Mouse (Mus musculus) midbrain, embryonic 10.5 days (tissue): ENCODE results near the gene Dcbld2. TPM values are rescaled to one million over a fixed set of nuclear protein-coding genes. Genes with fewer than 3 reads are reported as not detected.

ENCODE experiments used
- DNase-seq: peaks from one replicate; pipeline ENCODE4 v3.0.0-alpha.2; 2017; ENCODE audit warnings: low spot score
- H3K27ac ChIP-seq: fragments of 300-500 bp; sonication (generic); replicated peaks from 2 replicates; pipeline ENCODE4 v1.5.1; 2016; ENCODE audit warnings: mild to moderate bottlenecking
- H3K27me3 ChIP-seq: fragments of 300-500 bp; sonication (generic); 2 replicates; pipeline ENCODE4 v1.6.1; 2016; ENCODE audit warnings: low read depth, mild to moderate bottlenecking; ENCODE audit not compliant: poor library complexity, severe bottlenecking
- H3K36me3 ChIP-seq: fragments of 300-500 bp; sonication (generic); 2 replicates; pipeline ENCODE4 v1.6.1; 2016; ENCODE audit warnings: mild to moderate bottlenecking, moderate library complexity
- H3K4me1 ChIP-seq: fragments of 300-500 bp; sonication (generic); 2 replicates; pipeline ENCODE4 v1.6.1; 2016
- H3K4me3 ChIP-seq: fragments of 300-500 bp; sonication (generic); 2 replicates; pipeline ENCODE4 v1.5.1; 2016; ENCODE audit warnings: mild to moderate bottlenecking, moderate library complexity
- H3K9me3 ChIP-seq: fragments of 300-500 bp; sonication (generic); replicated peaks from 2 replicates; pipeline ENCODE4 v1.6.1; 2016; ENCODE audit warnings: mild to moderate bottlenecking
- WGBS: fragments of 180-500 bp; shearing (Covaris S2); methylation state at CpG from one replicate; pipeline ENCODE4 v1.1.7; 2016; 5-methylcytosine and 5-hydroxymethylcytosine counted together
- polyA plus RNA-seq: library from polyadenylated mRNA; unstranded; fragments of >200 nt; fragmentation: Nextera tagmentation; extraction: Ambion mirVana; gene quantifications from 2 replicates; pipeline ENCODE4 v1.2.1, GENCODE M21; 2016

Gene Dcbld2
- polyA plus RNA-seq, 1 experiment from 2014 or later: 7.5 TPM

GRCm38 (mm10) chr16:58502566-58502965 lies 94.3 kb downstream of the Dcbld2 start:
- H3K36me3 ChIP-seq: no peaks in the 10 kb centered on the region
- H3K4me3 ChIP-seq: no peak overlapping the region
- no peak for DNase-seq
- 83% methylated on average over 6 of the region's 6 CpGs for WGBS
- no peaks in the 10 kb centered on the region for H3K27me3 ChIP-seq
- H3K9me3 ChIP-seq: no peaks in the 10 kb centered on the region
- H3K4me1 ChIP-seq: peaks cover 46% of the 10 kb centered on the region
- H3K27ac ChIP-seq: peak overlapping the region; percentile 59

- Histone ChIP-seq H3K27me3 (no peaks in the 10 kb centered on the region), H3K36me3 (no peaks in the 10 kb centered on the region), H3K27ac (no peak overlapping the region), H3K9me3 (no peaks in the 10 kb centered on the region), H3K4me3 (no peak overlapping the region), H3K4me1 (peaks cover 30% of the 10 kb centered on the region)
- no peak for DNase-seq
These were observed 96.7 kb downstream of the Dcbld2 start for GRCm38 (mm10) chr16:58504945-58505344.

GRCm38 (mm10) chr16:58512181-58512761 lies 104.0 kb downstream of the Dcbld2 start:
- no peak for DNase-seq
- no peaks in the 10 kb centered on the region for H3K36me3 ChIP-seq
- no peaks in the 10 kb centered on the region for H3K27me3 ChIP-seq
- peak overlapping the region; percentile 58 for H3K27ac ChIP-seq
- H3K4me3 ChIP-seq: no peak overlapping the region
- WGBS: 59% methylated on average over 9 of the region's 9 CpGs
- peaks cover 34% of the 10 kb centered on the region for H3K4me1 ChIP-seq
- no peaks in the 10 kb centered on the region for H3K9me3 ChIP-seq

- no peaks in the 10 kb centered on the region for H3K9me3 ChIP-seq
- no peak for DNase-seq
- H3K27me3 ChIP-seq: no peaks in the 10 kb centered on the region
- 0 out of 2 replicates have a peak overlapping the region, but pooled peaks have one; percentile 58 for H3K27ac ChIP-seq
- H3K4me3 ChIP-seq: no peak overlapping the region
- H3K36me3 ChIP-seq: no peaks in the 10 kb centered on the region
- 39% methylated on average over 3 of the region's 3 CpGs for WGBS
- peaks cover 30% of the 10 kb centered on the region for H3K4me1 ChIP-seq
These were observed 104.6 kb downstream of the Dcbld2 start for GRCm38 (mm10) chr16:58512887-58513286.

GRCm38 (mm10) chr16:58513755-58514154 lies 105.5 kb downstream of the Dcbld2 start:
- H3K36me3 ChIP-seq: no peaks in the 10 kb centered on the region
- peak overlapping the region; percentile 58; the same call in 1 of the 2 replicates for H3K27ac ChIP-seq
- no peak overlapping the region for H3K4me3 ChIP-seq
- peaks cover 28% of the 10 kb centered on the region for H3K4me1 ChIP-seq
- 41% methylated on average over 6 of the region's 6 CpGs for WGBS
- DNase-seq: no peak
- H3K27me3 ChIP-seq: no peaks in the 10 kb centered on the region
- H3K9me3 ChIP-seq: no peaks in the 10 kb centered on the region

GRCm38 (mm10) chr16:58514565-58514964 lies 106.3 kb downstream of the Dcbld2 start:
- Histone ChIP-seq H3K9me3 (no peaks in the 10 kb centered on the region), H3K4me3 (no peak overlapping the region), H3K27me3 (no peaks in the 10 kb centered on the region), H3K4me1 (peaks cover 28% of the 10 kb centered on the region), H3K27ac (no peak overlapping the region), H3K36me3 (no peaks in the 10 kb centered on the region)
- DNase-seq: no peak
- 92% methylated on average over 9 of the region's 9 CpGs for WGBS

- WGBS: 87% methylated on average over 2 of the region's 2 CpGs
- Histone ChIP-seq H3K27ac (no peak overlapping the region), H3K4me1 (peaks cover 21% of the 10 kb centered on the region), H3K36me3 (no peaks in the 10 kb centered on the region), H3K27me3 (no peaks in the 10 kb centered on the region; the same call in 1 of the 2 replicates), H3K9me3 (no peaks in the 10 kb centered on the region), H3K4me3 (no peak overlapping the region)
- no peak for DNase-seq
These were observed 107.9 kb downstream of the Dcbld2 start for GRCm38 (mm10) chr16:58516161-58516560.

- no peaks in the 10 kb centered on the region for H3K9me3 ChIP-seq
- DNase-seq: no peak
- peaks cover 10% of the 10 kb centered on the region for H3K27me3 ChIP-seq
- H3K36me3 ChIP-seq: no peaks in the 10 kb centered on the region
- WGBS: 92% methylated on average over 7 of the region's 7 CpGs
- H3K27ac ChIP-seq: no peak overlapping the region
- H3K4me1 ChIP-seq: peaks cover 23% of the 10 kb centered on the region
- no peak overlapping the region for H3K4me3 ChIP-seq
These were observed 108.9 kb downstream of the Dcbld2 start for GRCm38 (mm10) chr16:58516960-58517798.

Other genes starting within 250 kb of the Dcbld2 start
- 9.3 and 12.5 TPM in 2 replicates for gene St3gal6, start 115.8 kb downstream of the Dcbld2 start, polyA plus RNA-seq
- not detected in 2 replicates for gene Gm813, start 208.5 kb downstream of the Dcbld2 start, polyA plus RNA-seq
- not detected in 2 replicates for gene E330017A01Rik, start 230.3 kb downstream of the Dcbld2 start, polyA plus RNA-seq